Mouse (Mus musculus) heart, postnatal 4 days (tissue): Measurements from ENCODE around the gene Fbxl14. TPM values are rescaled to one million over a fixed set of nuclear protein-coding genes. Genes with fewer than 3 reads are reported as not detected.
"Not testable (repeated sequence)": the region's sequence is repeated elsewhere in the genome, so short reads cannot be mapped to it uniquely, and the experiment has no call there.

Source experiments
- DNase-seq: peaks from one replicate; pipeline ENCODE4 v3.0.0; 2021
- total RNA-seq, 2 experiments: library from RNA; stranded (reverse); gene quantifications; 2 replicates each; pipeline ENCODE4 v1.2.3; 2021

Fbxl14 gene
- total RNA-seq, 2 experiments from 2014 or later = 22.6 to 23.1 TPM

DNA sequence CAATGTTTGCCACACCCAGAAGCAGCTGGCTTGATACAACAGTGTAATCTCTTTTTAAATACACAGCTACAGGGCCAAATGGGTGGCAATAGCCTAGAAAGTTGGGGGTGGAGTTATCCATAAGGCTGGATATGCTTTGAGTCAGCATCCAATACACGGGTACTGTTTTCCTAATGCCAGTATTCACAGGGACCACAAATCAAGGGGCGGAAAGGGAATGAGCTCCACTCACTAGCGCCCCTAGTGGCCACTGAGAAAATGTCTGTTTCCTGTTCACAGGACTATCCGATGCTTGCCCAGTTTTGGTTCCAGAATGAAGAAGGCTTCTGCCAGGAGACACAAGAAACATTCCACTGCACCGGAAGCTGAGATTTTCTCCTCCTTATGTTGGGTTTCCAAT, 7.3 kb upstream of the Fbxl14 start:
- peak; percentile 78 for DNase-seq

DNA sequence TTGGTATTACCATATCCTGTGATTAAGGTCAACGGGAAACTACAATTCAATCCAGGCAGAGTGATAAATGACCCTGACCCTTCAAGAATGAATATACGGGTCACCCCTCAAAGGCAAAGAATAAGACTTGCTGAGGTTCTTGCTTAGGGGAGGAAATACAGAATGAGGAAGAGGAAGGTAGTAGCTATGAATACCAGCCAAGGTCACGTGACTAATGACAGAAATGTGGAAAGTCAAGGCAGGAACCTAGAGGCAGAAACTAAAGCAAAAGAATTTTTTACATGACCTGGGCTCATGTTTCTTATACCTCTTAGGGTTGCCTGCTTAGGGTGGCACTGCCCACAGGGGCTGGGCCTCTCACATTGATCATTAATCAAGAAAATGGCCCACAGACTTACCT, 6.8 kb upstream of the Fbxl14 start:
- DNase-seq = no peak

GRCm38 (mm10) chr6:119473446-119473845, 6.0 kb upstream of the Fbxl14 start:
- DNase-seq = no peak

GRCm38 (mm10) chr6:119473992-119474391, 5.5 kb upstream of the Fbxl14 start:
- no peak for DNase-seq

DNA sequence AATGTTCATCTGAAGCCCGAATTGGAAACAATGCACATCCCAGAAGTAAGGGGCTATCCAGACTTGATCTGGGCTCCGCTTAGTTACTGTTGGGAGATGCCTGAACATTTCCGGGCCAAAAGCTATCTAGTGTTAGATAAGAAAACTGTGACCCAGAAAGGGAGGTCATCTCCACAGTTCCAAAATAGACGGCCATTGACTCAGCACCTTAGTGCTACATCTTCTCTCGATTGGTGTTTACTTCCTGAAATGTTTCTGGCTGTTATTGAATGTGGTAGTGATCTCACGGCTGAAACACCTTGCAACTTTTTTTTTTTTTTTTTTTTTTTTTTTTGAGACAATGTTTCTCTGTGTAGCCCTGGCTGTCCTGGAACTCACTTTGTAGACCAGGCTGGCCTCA, 3.5 kb upstream of the Fbxl14 start:
- no peak for DNase-seq

- DNase-seq = no peak
Measured at GRCm38 (mm10) chr6:119477686-119478310, 1.7 kb upstream of the Fbxl14 start.

- DNase-seq = peak; percentile 89
Measured at GRCm38 (mm10) chr6:119478560-119479342, 717 bp upstream of the Fbxl14 start.

GRCm38 (mm10) chr6:119479876-119480705, 623 bp downstream of the Fbxl14 start:
- DNase-seq = peak; percentile 63

GRCm38 (mm10) chr6:119480706-119481331, 1.4 kb downstream of the Fbxl14 start:
- peak; percentile 41 for DNase-seq

DNA sequence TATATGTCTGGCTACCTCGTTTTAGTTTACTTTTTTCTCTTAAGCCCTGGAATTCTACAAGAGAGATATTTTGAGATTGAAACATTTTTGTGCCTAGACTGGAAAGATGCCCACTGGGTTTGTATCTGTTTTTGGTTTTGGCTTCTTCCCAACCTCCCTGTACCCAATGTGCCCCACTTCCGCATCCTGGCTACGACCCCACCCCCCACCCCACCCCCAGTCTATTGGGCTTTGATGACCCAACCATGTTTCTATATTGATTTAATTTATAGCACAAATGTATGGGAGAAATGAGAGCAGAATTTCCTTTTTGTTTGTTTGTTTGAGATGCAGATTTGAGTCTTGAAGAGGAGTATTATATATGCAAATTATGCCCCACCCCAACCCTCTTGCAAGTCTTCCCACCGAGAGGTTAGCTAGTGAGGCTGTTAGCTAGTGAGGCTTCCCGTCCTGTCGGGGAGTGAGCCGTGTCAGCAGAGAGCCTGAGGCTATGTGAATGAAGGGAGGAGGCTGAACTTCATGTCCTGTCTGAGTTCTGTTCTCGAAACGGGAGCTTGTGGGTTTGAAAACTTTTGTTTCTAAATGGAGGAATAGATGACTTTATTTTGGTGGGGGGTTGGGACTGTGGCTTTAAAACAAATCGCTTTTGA, 2.4 kb downstream of the Fbxl14 start:
- not testable (repeated sequence) for DNase-seq

GRCm38 (mm10) chr6:119482958-119483600, 3.6 kb downstream of the Fbxl14 start:
- DNase-seq = peak; percentile 72

- DNase-seq = no peak
Measured at GRCm38 (mm10) chr6:119485486-119485885, 6.0 kb downstream of the Fbxl14 start.

DNA sequence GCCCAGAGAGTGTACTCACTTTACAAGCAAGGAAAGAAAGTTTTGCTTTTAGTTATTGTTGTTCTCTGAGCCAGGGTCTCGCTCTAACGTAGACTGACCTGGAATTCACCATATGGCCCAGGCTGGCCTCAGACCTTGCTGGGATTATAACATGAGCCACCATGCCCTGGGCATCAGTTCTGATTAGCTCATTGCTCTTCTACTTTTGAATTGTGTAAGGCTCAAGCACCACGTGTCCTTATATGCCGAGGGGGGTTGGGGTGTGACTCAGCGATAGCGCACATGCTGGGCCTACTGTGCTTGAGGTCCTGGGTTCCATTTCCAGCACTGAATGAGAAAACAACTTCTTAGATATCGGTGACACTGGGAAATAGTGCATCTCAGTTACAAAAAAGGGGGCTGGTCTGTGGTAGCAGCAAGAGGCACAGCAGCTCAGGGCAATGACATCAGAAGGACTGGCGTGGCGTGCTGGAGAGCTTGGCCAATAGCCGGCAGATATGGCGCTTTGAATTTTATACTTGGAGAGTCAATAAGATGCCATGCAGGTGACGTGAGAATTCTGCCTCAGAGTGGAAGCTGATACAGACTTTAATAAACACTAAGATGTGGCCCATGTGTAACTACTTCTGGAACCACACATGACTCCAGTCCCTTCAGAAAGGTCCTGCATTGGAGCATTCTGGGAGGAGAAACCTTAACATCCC, 7.1 kb downstream of the Fbxl14 start:
- no peak for DNase-seq

GRCm38 (mm10) chr6:119487085-119487458, 7.6 kb downstream of the Fbxl14 start:
- DNase-seq = no peak

DNA sequence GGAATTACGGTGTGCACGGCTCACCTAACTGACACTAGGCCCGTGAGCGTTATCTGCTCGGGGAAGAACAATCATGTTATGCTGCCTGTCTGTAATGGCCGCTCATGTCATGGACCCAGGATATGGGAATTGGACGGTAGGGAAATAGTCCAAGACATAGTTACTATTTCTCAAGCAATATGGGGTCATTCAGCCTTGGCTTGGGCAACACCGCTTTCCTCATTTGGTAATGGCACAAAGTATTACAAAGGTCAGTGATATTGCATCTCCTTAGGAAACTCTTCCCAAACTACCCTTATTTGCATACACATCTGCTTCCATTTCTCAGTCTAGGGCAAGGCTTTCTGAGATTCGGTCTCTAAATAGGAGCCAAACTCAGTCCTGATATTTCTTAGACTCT, 8.2 kb downstream of the Fbxl14 start:
- no peak for DNase-seq

GRCm38 (mm10) chr6:119489765-119490164, 10.3 kb downstream of the Fbxl14 start:
- DNase-seq = peak; percentile 66

- DNase-seq = no peak
Measured at GRCm38 (mm10) chr6:119490549-119490948, 11.1 kb downstream of the Fbxl14 start.

DNA sequence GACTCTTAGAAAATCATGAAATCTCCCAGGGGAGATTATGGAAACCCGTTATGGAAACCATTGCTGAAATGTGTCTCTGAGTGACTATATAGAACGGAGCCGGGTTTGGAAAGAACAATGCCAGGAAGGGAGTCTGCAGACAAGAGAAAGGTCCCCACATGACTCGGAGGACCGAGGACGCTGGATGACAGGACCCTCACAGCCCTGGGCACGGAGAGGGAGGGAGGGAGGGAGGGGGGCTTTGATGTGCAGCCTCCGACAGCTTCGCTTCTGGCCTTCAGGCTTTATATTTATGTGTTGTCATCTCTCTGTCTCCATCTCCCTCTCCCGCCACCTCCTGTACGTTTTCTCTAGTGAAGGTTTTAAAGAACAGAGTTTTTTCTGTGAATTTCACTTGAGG, 11.5 kb downstream of the Fbxl14 start:
- no peak for DNase-seq

GRCm38 (mm10) chr6:119491997-119492629, 12.6 kb downstream of the Fbxl14 start:
- DNase-seq = no peak

DNA sequence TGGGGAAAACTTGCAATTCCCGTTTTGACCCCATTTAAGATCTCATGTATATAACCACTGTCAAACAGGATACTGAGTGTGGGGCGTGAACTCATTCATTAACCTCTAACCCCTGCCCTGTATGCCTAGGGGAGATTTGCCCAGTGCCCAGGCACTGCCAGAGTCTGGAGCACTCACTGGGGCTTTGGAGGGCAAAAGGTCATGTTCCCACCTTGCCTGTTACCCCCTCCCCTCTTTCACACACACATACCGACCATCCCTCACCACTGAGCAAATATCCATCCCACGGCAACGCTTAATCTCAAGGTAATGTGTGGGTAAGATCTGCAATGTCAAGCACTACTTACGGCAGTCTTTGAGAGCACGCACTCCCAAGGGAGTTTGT, 13.2 kb downstream of the Fbxl14 start:
- DNase-seq = no peak

DNA sequence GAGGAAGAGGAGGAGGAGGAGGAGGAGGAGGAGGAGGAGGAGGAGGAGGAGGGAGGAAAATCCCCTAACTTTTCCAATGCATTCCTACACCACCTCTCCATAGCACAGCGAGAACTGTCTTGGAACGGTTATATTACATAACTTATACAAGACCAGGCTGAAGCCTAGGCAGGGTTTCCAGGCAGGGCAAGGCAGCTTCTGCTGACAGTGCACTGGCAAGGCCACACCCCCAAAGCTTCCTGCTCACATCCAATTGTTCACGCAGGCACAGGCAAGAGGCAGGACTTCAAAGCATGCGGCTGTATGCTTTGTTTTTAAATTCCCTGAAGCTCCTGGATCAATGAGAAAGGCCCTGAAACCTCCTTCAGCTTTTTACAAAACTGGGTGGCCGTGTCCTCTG, 19.8 kb downstream of the Fbxl14 start:
- DNase-seq = no peak
